Mouse (Mus musculus) erythroblast, embryonic 14.5 days (primary cell): ENCODE data around the gene Adcy5.

Experiments used
- GATA1 ChIP-seq: IDR thresholded peaks from 2 replicates; pipeline ENCODE4 v1.6.1; 2012; ENCODE audit warnings: low read length, inconsistent platforms, mixed read lengths
- TAL1 ChIP-seq: IDR thresholded peaks from 3 replicates; pipeline ENCODE4 v1.6.1; 2012; ENCODE audit warnings: low read length, inconsistent platforms, mixed read lengths

- TF ChIP-seq GATA1, result no peak
- TF ChIP-seq TAL1, result no peak
Measured at GRCm38 (mm10) chr16:35305226-35305625, 150.5 kb downstream of the Adcy5 start.
